Comparison of ENCODE assay signal across 8 mouse cellular contexts in the genomic region with DNA sequence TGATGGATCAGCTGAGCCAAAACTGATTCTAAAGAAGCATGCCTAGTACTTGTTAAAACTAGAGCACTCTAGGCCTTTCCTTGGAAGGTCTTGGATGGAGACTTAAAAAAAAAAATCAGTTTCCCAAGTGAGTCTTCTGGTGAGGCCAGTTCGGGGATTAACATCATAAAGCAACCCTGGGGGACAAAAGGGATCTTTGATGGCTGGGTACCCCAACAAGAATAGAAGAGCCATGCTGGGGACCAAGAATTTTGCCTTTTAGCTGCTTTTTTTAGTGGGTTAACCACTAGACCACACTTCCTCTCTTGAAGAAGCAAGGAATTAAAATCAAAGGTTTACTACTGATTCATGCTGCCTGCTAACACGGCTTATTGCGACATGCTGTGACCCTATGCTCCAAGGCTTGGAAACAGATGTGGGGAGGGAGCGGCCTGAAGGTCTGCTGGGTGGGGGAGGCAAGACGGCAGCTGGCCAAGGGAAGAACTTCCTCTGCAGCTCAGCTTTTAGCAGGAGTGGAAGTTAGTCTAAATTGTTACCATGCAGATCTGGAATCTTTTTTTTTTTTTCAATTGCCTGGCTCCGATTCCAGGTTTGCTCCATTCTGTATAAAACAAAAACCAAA.
DNase-seq lines count a peak whose midpoint lies in the region; ATAC-seq and TF ChIP-seq lines count a peak whose summit lies in the region.

No protein-coding gene starts in this region.

- no peaks in the 10 kb centered on the region for H3K4me1 ChIP-seq in liver, adult 2 months (ENCODE audit: control insufficient read depth, insufficient read depth, low read length)
- H3K4me1 ChIP-seq in liver, embryonic 11.5 days (replicated peaks; ENCODE audit: control insufficient read depth, insufficient read depth, low read length), result 0 out of 2 replicates have a peak, but pooled peaks cover 3% of the 10 kb centered on the region
- peaks cover 15% of the 10 kb centered on the region for H3K4me1 ChIP-seq in kidney, embryonic 15.5 days
- H3K4me1 ChIP-seq in lung, embryonic 15.5 days, result peaks cover 16% of the 10 kb centered on the region

- TF ChIP-seq CTCF in liver, adult 2 months (IDR thresholded peaks at IDR 0.05; ENCODE audit: low read depth, low read length), result no peak
- TF ChIP-seq CTCF in gastrocnemius, adult 2 months (IDR thresholded peaks at IDR 0.05), result no peak

- H3K9ac ChIP-seq in liver, adult 2 months (ENCODE audit: low read depth, low read length), result no peak overlapping the region
- no peak overlapping the region for H3K9ac ChIP-seq in liver, embryonic 11.5 days (ENCODE audit: low read depth, low read length)
- no peak overlapping the region for H3K9ac ChIP-seq in kidney, embryonic 15.5 days
- no peak overlapping the region for H3K9ac ChIP-seq in lung, embryonic 15.5 days

- no peak overlapping the region for H3K4me2 ChIP-seq in liver, embryonic 11.5 days
- H3K4me2 ChIP-seq in kidney, embryonic 15.5 days, result no peak overlapping the region
- H3K4me2 ChIP-seq in lung, embryonic 15.5 days, result no peak overlapping the region

- DNase-seq in liver, adult 2 months (ENCODE audit: extremely low read depth, low read depth, low spot score), result peak; percentile 86
- DNase-seq in liver, embryonic 11.5 days (ENCODE audit: low spot score), result no peak
- peak; percentile 78 for DNase-seq in adrenal gland, postnatal 25 days
- peak; percentile 91 for DNase-seq in gastrocnemius, adult 2 months
- DNase-seq in right cerebral cortex, postnatal 14 days, result peak; percentile 33
- no peak for DNase-seq in T-cell, adult 2 months (ENCODE audit: low spot score)

- no peak overlapping the region for H3K4me3 ChIP-seq in liver, adult 2 months (ENCODE audit: insufficient read depth, low read depth, low read length)
- no peak overlapping the region for H3K4me3 ChIP-seq in liver, embryonic 11.5 days (ENCODE audit: low read depth, low read length)
- peak overlapping the region; percentile 2; the same call in 1 of the 2 replicates for H3K4me3 ChIP-seq in gastrocnemius, adult 2 months
- H3K4me3 ChIP-seq in kidney, embryonic 15.5 days (replicated peaks), result no peak overlapping the region
- H3K4me3 ChIP-seq in lung, embryonic 15.5 days, result no peak overlapping the region

- no peaks in the 10 kb centered on the region for H3K27me3 ChIP-seq in liver, adult 2 months (ENCODE audit: control insufficient read depth, insufficient read depth, low read length)
- no peaks in the 10 kb centered on the region for H3K27me3 ChIP-seq in liver, embryonic 11.5 days (replicated peaks; ENCODE audit: control insufficient read depth, insufficient read depth, low read length)
- no peaks in the 10 kb centered on the region for H3K27me3 ChIP-seq in kidney, embryonic 15.5 days
- no peaks in the 10 kb centered on the region for H3K27me3 ChIP-seq in lung, embryonic 15.5 days

- no peaks in the 10 kb centered on the region for H3K36me3 ChIP-seq in liver, adult 2 months (ENCODE audit: control insufficient read depth, insufficient read depth, low read length)
- H3K36me3 ChIP-seq in liver, embryonic 11.5 days (ENCODE audit: control insufficient read depth, insufficient read depth, low read length), result no peaks in the 10 kb centered on the region
- H3K36me3 ChIP-seq in kidney, embryonic 15.5 days, result no peaks in the 10 kb centered on the region
- no peaks in the 10 kb centered on the region for H3K36me3 ChIP-seq in lung, embryonic 15.5 days

- peak overlapping the region; percentile 49; the same call in 1 of the 2 replicates for H3K27ac ChIP-seq in liver, adult 2 months (replicated peaks; ENCODE audit: insufficient read depth, low read depth, low read length)
- no peak overlapping the region for H3K27ac ChIP-seq in liver, embryonic 11.5 days (ENCODE audit: low read depth, low read length)
- peak overlapping the region; percentile 83 for H3K27ac ChIP-seq in gastrocnemius, adult 2 months
- H3K27ac ChIP-seq in kidney, embryonic 15.5 days, result peak overlapping the region; percentile 80
- H3K27ac ChIP-seq in lung, embryonic 15.5 days, result peak overlapping the region; percentile 67

- no peak for TF ChIP-seq POLR2A in liver, adult 2 months (IDR thresholded peaks at IDR 0.05; ENCODE audit: extremely low read depth, insufficient read depth, low read length)

- no peaks in the 10 kb centered on the region for H3K9me3 ChIP-seq in liver, embryonic 11.5 days (ENCODE audit: control insufficient read depth, low read length)
- H3K9me3 ChIP-seq in kidney, embryonic 15.5 days (replicated peaks), result no peaks in the 10 kb centered on the region
- no peaks in the 10 kb centered on the region for H3K9me3 ChIP-seq in lung, embryonic 15.5 days

- H3K79me2 ChIP-seq in liver, adult 2 months (ENCODE audit: control insufficient read depth, insufficient read depth, low read length), result no peaks in the 10 kb centered on the region

- intact Hi-C loops in gastrocnemius, adult 2 months (cut with DNase I), result loop anchor here (5.0 kb wide), 1 partner anchor 42 kb away; no protein-coding TSS in a partner anchor

- 22% methylated on average over 6 of the region's 6 CpGs for WGBS in liver, adult 2 months
- WGBS in liver, embryonic 11.5 days, result 40% methylated on average over 6 of the region's 6 CpGs
- WGBS in kidney, embryonic 15.5 days, result 27% methylated on average over 6 of the region's 6 CpGs
- 20% methylated on average over 6 of the region's 6 CpGs for WGBS in lung, embryonic 15.5 days

- ATAC-seq in liver, embryonic 11.5 days (replicated peaks; ENCODE audit: low FRiP score), result no peak
- peak; percentile 71 for ATAC-seq in kidney, embryonic 15.5 days (replicated peaks; ENCODE audit: low FRiP score)
- peak; percentile 93; the same call in 1 of the 2 replicates for ATAC-seq in lung, embryonic 15.5 days (ENCODE audit: borderline replicate concordance, extremely low read depth, low FRiP score, low TSS enrichment)

Comparison
In these comparisons a context has a peak if more than half of its experiments do, and no peak if none do; other contexts are left out.
1. DNase-seq: peak in liver, adult 2 months (single experiment), adrenal gland, postnatal 25 days (single experiment), gastrocnemius, adult 2 months (single experiment) and right cerebral cortex, postnatal 14 days (single experiment); none in liver, embryonic 11.5 days (single experiment) and T-cell, adult 2 months (single experiment).